In the genomic region with DNA sequence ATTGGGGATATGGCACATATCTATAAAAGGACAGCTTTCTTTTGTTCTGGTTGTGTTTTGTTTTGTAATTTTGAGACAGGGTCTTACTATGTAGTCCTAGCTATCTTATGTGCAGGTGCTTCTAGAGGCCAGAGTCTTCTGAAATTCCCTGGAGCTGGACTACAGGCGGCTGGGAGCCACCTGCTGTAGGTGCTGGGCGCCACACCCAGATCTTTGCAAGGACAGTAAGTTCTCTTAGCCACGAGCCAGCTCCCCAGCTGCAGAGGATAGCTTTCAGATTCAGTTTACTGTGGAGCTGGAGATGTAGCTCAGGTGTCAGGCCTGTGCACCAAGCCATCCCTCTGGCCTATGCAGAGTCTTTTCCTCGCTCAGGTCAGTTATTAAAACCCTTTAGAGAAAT, we compare ENCODE assay signal across 11 mouse cellular contexts. TPM values are rescaled to one million over a fixed set of nuclear protein-coding genes. Genes with fewer than 3 reads are reported as not detected.
"Had no signal": no experiment of that assay in that cellular context is flagged by ENCODE, and none has a peak within 500 bp of the region (broad histone marks: within the 10 kb centered on the region; RNA-seq: fewer than 3 reads in every experiment).

No protein-coding gene starts in this region.

- H3K27me3 ChIP-seq: liver, embryonic 13.5 days; midbrain, embryonic 12.5 days; neural tube, embryonic 15.5 days had no signal

- H3K9ac ChIP-seq: liver, embryonic 13.5 days; midbrain, embryonic 12.5 days; neural tube, embryonic 15.5 days had no signal

- H3K9me3 ChIP-seq: limb, embryonic 10.5 days; liver, embryonic 13.5 days; midbrain, embryonic 12.5 days; neural tube, embryonic 15.5 days had no signal

- H3K4me3 ChIP-seq: layer of hippocampus, adult 2 months; limb, embryonic 10.5 days; liver, embryonic 13.5 days; midbrain, embryonic 12.5 days; myocyte; neural tube, embryonic 15.5 days had no signal

- H3K27ac ChIP-seq: layer of hippocampus, adult 2 months; limb, embryonic 10.5 days; liver, embryonic 13.5 days; macrophage; midbrain, embryonic 12.5 days; neural tube, embryonic 15.5 days had no signal

- H3K4me2 ChIP-seq: liver, embryonic 13.5 days; midbrain, embryonic 12.5 days; neural tube, embryonic 15.5 days had no signal

RNA-seq across cellular contexts. Expression of a gene that starts 22.7 kb away (rescaled TPM):
- polyA plus RNA-seq: macrophage had no signal

RNA-seq across cellular contexts. Expression of a gene that starts 50.9 kb away (rescaled TPM):
- total RNA-seq: layer of hippocampus, postnatal 10 days; megakaryocyte-erythroid progenitor cell, adult 5-6 weeks had no signal
- polyA plus RNA-seq: inflammation-experienced regulatory T-cells, adult 6 months; limb, embryonic 10.5 days; liver, embryonic 13.5 days; macrophage; neural tube, embryonic 11.5 days had no signal
